Mouse (Mus musculus) gastrocnemius, adult 2 months (tissue): ENCODE measurements around the gene Rbfox1. TPM values are rescaled to one million over a fixed set of nuclear protein-coding genes. Genes with fewer than 3 reads are reported as not detected.

Experiments
- DNase-seq: peaks from one replicate; pipeline ENCODE4 v3.0.0; 2022
- H3K27ac ChIP-seq: fragments of 200-600 bp; 2 replicates; pipeline ENCODE4 v1.8.1; 2022; ENCODE audit warnings: mild to moderate bottlenecking
- H3K4me3 ChIP-seq: fragments of 200-600 bp; 2 replicates; pipeline ENCODE4 v1.8.1; 2022; ENCODE audit warnings: mild to moderate bottlenecking, moderate library complexity
- CTCF ChIP-seq: fragments of 200-600 bp; IDR thresholded peaks from 2 replicates; pipeline ENCODE4 v1.8.1; 2022; ENCODE audit warnings: antibody characterized with exemption, mild to moderate bottlenecking, moderate library complexity
- intact Hi-C: fragments of 180-260 bp; cut with DNase I; formaldehyde crosslinking; loops from one replicate; pipeline ENCODE4 v1.15.1; 2025
- total RNA-seq, 2 experiments: library from RNA; stranded (reverse); gene quantifications; 2 replicates each; pipeline ENCODE4 v1.2.3; 2021

The Rbfox1 gene
- total RNA-seq, 2 experiments from 2014 or later: 194 to 277 TPM

- Histone ChIP-seq H3K4me3 (no peak overlapping the region), H3K27ac (peak overlapping the region; percentile 64)
- DNase-seq: peak; percentile 39
- TF ChIP-seq CTCF: no peak
- intact Hi-C loops: no loop called here
Measured at GRCm38 (mm10) chr16:7229232-7229631, 1344.1 kb downstream of the Rbfox1 start.

GRCm38 (mm10) chr16:7241627-7242026, 1356.5 kb downstream of the Rbfox1 start:
- DNase-seq: peak; percentile 41
- TF ChIP-seq CTCF: no peak
- Histone ChIP-seq H3K27ac (peak overlapping the region; percentile 62), H3K4me3 (no peak overlapping the region)
- intact Hi-C loops: no loop called here

GRCm38 (mm10) chr16:7242501-7242900, 1357.3 kb downstream of the Rbfox1 start:
- intact Hi-C loops: no loop called here
- Histone ChIP-seq H3K27ac (peak overlapping the region; percentile 38; the same call in 1 of the 2 replicates), H3K4me3 (no peak overlapping the region)
- peak; percentile 53 for DNase-seq
- TF ChIP-seq CTCF: no peak

GRCm38 (mm10) chr16:7244382-7244781, 1359.2 kb downstream of the Rbfox1 start:
- DNase-seq: no peak
- intact Hi-C loops: no loop called here
- TF ChIP-seq CTCF: no peak
- no peak overlapping the region for H3K27ac ChIP-seq
- no peak overlapping the region for H3K4me3 ChIP-seq

GRCm38 (mm10) chr16:7251696-7252095, 1366.5 kb downstream of the Rbfox1 start:
- H3K4me3 ChIP-seq: no peak overlapping the region
- H3K27ac ChIP-seq: no peak overlapping the region
- intact Hi-C loops: no loop called here
- TF ChIP-seq CTCF: no peak
- no peak for DNase-seq

- DNase-seq: no peak
- no peak overlapping the region for H3K27ac ChIP-seq
- no peak overlapping the region for H3K4me3 ChIP-seq
- intact Hi-C loops: no loop called here
- TF ChIP-seq CTCF: no peak
Measured at GRCm38 (mm10) chr16:7257366-7257765, 1372.2 kb downstream of the Rbfox1 start.

GRCm38 (mm10) chr16:7263261-7263660, 1378.1 kb downstream of the Rbfox1 start:
- intact Hi-C loops: no loop called here
- DNase-seq: no peak
- H3K27ac ChIP-seq: no peak overlapping the region
- H3K4me3 ChIP-seq: no peak overlapping the region
- TF ChIP-seq CTCF: no peak

- intact Hi-C loops: no loop called here
Measured at GRCm38 (mm10) chr16:7265715-7266114, 1380.6 kb downstream of the Rbfox1 start.

GRCm38 (mm10) chr16:7275501-7275900, 1390.3 kb downstream of the Rbfox1 start:
- intact Hi-C loops: loop anchor here (5.0 kb wide), 1 partner anchor 138 kb away; no protein-coding TSS in a partner anchor
- no peak for TF ChIP-seq CTCF
- Histone ChIP-seq H3K27ac (peak overlapping the region; percentile 40; the same call in 1 of the 2 replicates), H3K4me3 (no peak overlapping the region)
- no peak for DNase-seq

More at GRCm38 (mm10) chr16:7265715-7266114, 1380.6 kb downstream of the Rbfox1 start:
- no peak overlapping the region for H3K4me3 ChIP-seq
- no peak for DNase-seq
- no peak for TF ChIP-seq CTCF
- no peak overlapping the region for H3K27ac ChIP-seq

GRCm38 (mm10) chr16:7275901-7276300, 1390.7 kb downstream of the Rbfox1 start:
- TF ChIP-seq CTCF: peak; percentile 77
- Histone ChIP-seq H3K4me3 (no peak overlapping the region), H3K27ac (peak overlapping the region; percentile 40; the same call in 1 of the 2 replicates)
- DNase-seq: no peak
- intact Hi-C loops: loop anchor here (2.0 to 5.0 kb wide), 2 partner anchors 139 to 227 kb away; no protein-coding TSS in a partner anchor

GRCm38 (mm10) chr16:7279544-7279943, 1394.4 kb downstream of the Rbfox1 start:
- DNase-seq: peak; percentile 18

GRCm38 (mm10) chr16:7282257-7282656, 1397.1 kb downstream of the Rbfox1 start:
- peak overlapping the region; percentile 65 for H3K27ac ChIP-seq
- H3K4me3 ChIP-seq: no peak overlapping the region
- TF ChIP-seq CTCF: no peak
- intact Hi-C loops: no loop called here
- peak; percentile 59 for DNase-seq

More at GRCm38 (mm10) chr16:7279544-7279943, 1394.4 kb downstream of the Rbfox1 start:
- intact Hi-C loops: loop anchor here (5.0 kb wide), 1 partner anchor 142 kb away; no protein-coding TSS in a partner anchor
- Histone ChIP-seq H3K4me3 (no peak overlapping the region), H3K27ac (peak overlapping the region; percentile 46)
- no peak for TF ChIP-seq CTCF

- TF ChIP-seq CTCF: no peak
- no peak overlapping the region for H3K27ac ChIP-seq
- intact Hi-C loops: no loop called here
- H3K4me3 ChIP-seq: no peak overlapping the region
- DNase-seq: no peak
Measured at GRCm38 (mm10) chr16:7292985-7293805, 1408.0 kb downstream of the Rbfox1 start.

GRCm38 (mm10) chr16:7302416-7302815, 1417.3 kb downstream of the Rbfox1 start:
- DNase-seq: no peak
- H3K27ac ChIP-seq: no peak overlapping the region

More at GRCm38 (mm10) chr16:7302416-7302815, 1417.3 kb downstream of the Rbfox1 start:
- TF ChIP-seq CTCF: no peak
- H3K4me3 ChIP-seq: no peak overlapping the region
- intact Hi-C loops: no loop called here
